10 mouse cellular contexts compared by ENCODE assay signal in the genomic region with DNA sequence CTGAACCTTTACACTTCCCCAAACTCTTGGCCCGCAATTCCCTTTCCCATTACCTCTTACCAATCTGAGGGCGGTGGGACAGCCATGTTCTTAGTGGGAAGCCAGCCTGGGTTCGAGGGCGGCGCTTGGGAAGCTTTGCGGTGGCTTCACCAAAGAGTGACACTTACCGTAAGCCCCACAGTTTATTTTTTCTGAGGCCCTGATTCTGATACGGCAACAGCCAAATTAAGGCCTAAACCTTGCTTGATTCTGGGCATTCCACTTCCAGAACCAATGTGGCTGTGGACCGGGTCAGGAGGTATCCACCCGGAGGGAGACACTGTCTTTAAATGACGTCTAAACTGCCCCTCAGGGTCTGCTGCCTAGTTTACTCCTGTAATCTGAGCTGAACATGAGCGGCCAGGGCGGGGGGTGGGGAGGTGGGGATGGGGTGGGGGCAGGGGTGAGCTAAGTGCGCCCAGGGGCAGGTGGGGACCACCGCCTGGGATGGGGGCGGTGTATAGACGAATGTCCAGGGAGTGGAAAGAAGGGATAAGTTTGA. TPM values are rescaled to one million over a fixed set of nuclear protein-coding genes. Genes with fewer than 3 reads are reported as not detected.
DNase-seq lines count a peak whose midpoint lies in the region; ATAC-seq lines count a peak whose summit lies in the region.
"Had no signal": no experiment of that assay in that cellular context is flagged by ENCODE, and none has a peak within 500 bp of the region (broad histone marks: within the 10 kb centered on the region; RNA-seq: fewer than 3 reads in every experiment).

No protein-coding gene starts in this region.

- H3K4me3 ChIP-seq in forebrain, embryonic 16.5 days (replicated peaks; ENCODE audit: low read length): peak overlapping the region; percentile 56
- peak overlapping the region; percentile 77 for H3K4me3 ChIP-seq in midbrain, embryonic 12.5 days

- H3K27ac ChIP-seq in forebrain, embryonic 16.5 days (ENCODE audit: low read length): peak overlapping the region; percentile 78
- H3K27ac ChIP-seq in midbrain, embryonic 12.5 days (replicated peaks): peak overlapping the region; percentile 99

- DNase-seq in ES-CJ7 (ENCODE audit: low read depth, low spot score): peak; percentile 43
- DNase-seq in cerebellum, postnatal 14 days: peak; percentile 72 to 73
- DNase-seq in thymus, adult 18-20 months: no peak
- DNase-seq in right cerebral cortex, postnatal 4 days: no peak
- no peak for DNase-seq in gastrocnemius, postnatal 14 days

- ATAC-seq in forebrain, embryonic 16.5 days: no peak
- 0 out of 2 replicates have a peak, but pooled peaks have one; percentile 2 for ATAC-seq in midbrain, embryonic 12.5 days (ENCODE audit: low FRiP score, low read depth)
- no peak for ATAC-seq in megakaryocyte, adult 5-6 weeks (ENCODE audit: poor library complexity, severe bottlenecking)

- H3K36me3 ChIP-seq in forebrain, embryonic 16.5 days (ENCODE audit: control insufficient read depth, insufficient read depth): no peaks in the 10 kb centered on the region
- H3K36me3 ChIP-seq in midbrain, embryonic 12.5 days: no peaks in the 10 kb centered on the region

- intact Hi-C loops in gastrocnemius, postnatal 14 days (cut with DNase I; ENCODE audit: low total_unique reads): no loop called here

- peaks cover 23% of the 10 kb centered on the region for H3K27me3 ChIP-seq in forebrain, embryonic 16.5 days (replicated peaks; ENCODE audit: control insufficient read depth, insufficient read depth, low read length)
- H3K27me3 ChIP-seq in midbrain, embryonic 12.5 days: peaks cover 74% of the 10 kb centered on the region

- peaks cover 30% of the 10 kb centered on the region for H3K4me1 ChIP-seq in forebrain, embryonic 16.5 days (replicated peaks; ENCODE audit: control insufficient read depth, insufficient read depth, low read length)
- H3K4me1 ChIP-seq in midbrain, embryonic 12.5 days: peaks cover 31% of the 10 kb centered on the region

- WGBS in forebrain, embryonic 16.5 days: 13% methylated on average over 17 of the region's 17 CpGs
- under 1% methylated on average over 17 of the region's 17 CpGs for WGBS in midbrain, embryonic 12.5 days

- H3K4me2 ChIP-seq in forebrain, embryonic 16.5 days (ENCODE audit: low read length): peak overlapping the region; percentile 74
- peak overlapping the region; percentile 71 for H3K4me2 ChIP-seq in midbrain, embryonic 12.5 days (replicated peaks)

- H3K9me3 ChIP-seq in forebrain, embryonic 16.5 days (ENCODE audit: control insufficient read depth, low read length): no peaks in the 10 kb centered on the region
- no peaks in the 10 kb centered on the region for H3K9me3 ChIP-seq in midbrain, embryonic 12.5 days

- peak overlapping the region; percentile 15 for H3K9ac ChIP-seq in forebrain, embryonic 16.5 days (replicated peaks; ENCODE audit: low read depth, low read length)
- H3K9ac ChIP-seq in midbrain, embryonic 12.5 days (replicated peaks): peak overlapping the region; percentile 97

RNA-seq across cellular contexts. Expression of a gene that starts 2.0 kb away (rescaled TPM):
- 4.4 and 5.6 TPM in 2 replicates for polyA plus RNA-seq in forebrain, embryonic 16.5 days (2015; fragmentation: Nextera tagmentation; extraction: Ambion mirVana)
- polyA plus RNA-seq in midbrain, embryonic 12.5 days (2016; fragmentation: Nextera tagmentation; extraction: Ambion mirVana): 14.2 and 21.1 TPM in 2 replicates
- not detected in 2 replicates for total RNA-seq in megakaryocyte, adult 5-6 weeks (2015)
- total RNA-seq in megakaryocyte, adult 5-6 weeks (2017): not detected in 2 replicates
- total RNA-seq in gastrocnemius, postnatal 14 days (2021): not detected
- total RNA-seq: hematopoietic stem cell, adult 5-6 weeks; MEL had no signal

RNA-seq across cellular contexts. Expression of a gene that starts 7.8 kb away (rescaled TPM):
- polyA plus RNA-seq in forebrain, embryonic 16.5 days (2015; fragmentation: Nextera tagmentation; extraction: Ambion mirVana): 5.5 and 8.7 TPM in 2 replicates
- polyA plus RNA-seq in midbrain, embryonic 12.5 days (2016; fragmentation: Nextera tagmentation; extraction: Ambion mirVana): 15.7 and 30.2 TPM in 2 replicates
- not detected in 2 replicates for total RNA-seq in megakaryocyte, adult 5-6 weeks (2015)
- total RNA-seq in megakaryocyte, adult 5-6 weeks (2017): not detected in 2 replicates
- not detected for total RNA-seq in gastrocnemius, postnatal 14 days (2021)
- total RNA-seq: hematopoietic stem cell, adult 5-6 weeks had no signal

RNA-seq across cellular contexts. Expression of a gene that starts 17.1 kb away (rescaled TPM):
- 0.16 and 0.41 TPM in 2 replicates for polyA plus RNA-seq in forebrain, embryonic 16.5 days (2015; fragmentation: Nextera tagmentation; extraction: Ambion mirVana)
- polyA plus RNA-seq in midbrain, embryonic 12.5 days (2016; fragmentation: Nextera tagmentation; extraction: Ambion mirVana): 0.31 and 0.68 TPM in 2 replicates
- not detected in 2 replicates for total RNA-seq in megakaryocyte, adult 5-6 weeks (2015)
- total RNA-seq in megakaryocyte, adult 5-6 weeks (2017): not detected in 2 replicates
- not detected for total RNA-seq in gastrocnemius, postnatal 14 days (2021)
- total RNA-seq: hematopoietic stem cell, adult 5-6 weeks; MEL had no signal

RNA-seq across cellular contexts. Expression of a gene that starts 22.4 kb away (rescaled TPM):
- 0.40 and 0.47 TPM in 2 replicates for polyA plus RNA-seq in forebrain, embryonic 16.5 days (2015; fragmentation: Nextera tagmentation; extraction: Ambion mirVana)
- 1.7 and 2.6 TPM in 2 replicates for polyA plus RNA-seq in midbrain, embryonic 12.5 days (2016; fragmentation: Nextera tagmentation; extraction: Ambion mirVana)
- total RNA-seq in megakaryocyte, adult 5-6 weeks (2015): not detected in 2 replicates
- not detected in 2 replicates for total RNA-seq in megakaryocyte, adult 5-6 weeks (2017)
- not detected for total RNA-seq in gastrocnemius, postnatal 14 days (2021)
- total RNA-seq: hematopoietic stem cell, adult 5-6 weeks; MEL had no signal

Comparison
In these comparisons a context has a peak if more than half of its experiments do, and no peak if none do; other contexts are left out.
1. DNase-seq: peak in ES-CJ7 (single experiment) and cerebellum, postnatal 14 days (2 of 2); none in thymus, adult 18-20 months (0 of 2), right cerebral cortex, postnatal 4 days (single experiment) and gastrocnemius, postnatal 14 days (single experiment).